Mouse (Mus musculus) hindbrain, embryonic 13.5 days (tissue): ENCODE results near the gene Rin2. TPM values are rescaled to one million over a fixed set of nuclear protein-coding genes. Genes with fewer than 3 reads are reported as not detected.
"Not testable (repeated sequence)": the region's sequence is repeated elsewhere in the genome, so short reads cannot be mapped to it uniquely, and the experiment has no call there.

Experiments used
- ATAC-seq: fragments of 200-750 bp; cut with Nextera tagmentation; 2 replicates; pipeline ENCODE4 v1.8.0; 2017; ENCODE audit warnings: moderate TSS enrichment; ENCODE audit not compliant: low FRiP score
- H3K27ac ChIP-seq: fragments of 300-500 bp; sonication (generic); 2 replicates; pipeline ENCODE4 v1.5.1; 2015; ENCODE audit warnings: inconsistent platforms, mild to moderate bottlenecking, moderate library complexity
- H3K27me3 ChIP-seq: fragments of 300-500 bp; sonication (generic); 2 replicates; pipeline ENCODE4 v1.6.1; 2015; ENCODE audit warnings: mild to moderate bottlenecking, inconsistent platforms
- H3K36me3 ChIP-seq: fragments of 300-500 bp; sonication (generic); 2 replicates; pipeline ENCODE4 v1.6.1; 2015; ENCODE audit warnings: mild to moderate bottlenecking, inconsistent platforms
- H3K4me1 ChIP-seq: fragments of 300-500 bp; sonication (generic); replicated peaks from 2 replicates; pipeline ENCODE4 v1.6.1; 2015; ENCODE audit warnings: inconsistent platforms
- H3K4me2 ChIP-seq: fragments of 300-500 bp; sonication (generic); 2 replicates; pipeline ENCODE4 v1.6.1; 2015; ENCODE audit warnings: inconsistent platforms, mild to moderate bottlenecking, moderate library complexity
- H3K4me3 ChIP-seq: fragments of 300-500 bp; sonication (generic); 2 replicates; pipeline ENCODE4 v1.5.1; 2015; ENCODE audit warnings: mild to moderate bottlenecking, inconsistent platforms
- H3K9ac ChIP-seq: fragments of 300-500 bp; sonication (generic); 2 replicates; pipeline ENCODE4 v1.6.1; 2015; ENCODE audit warnings: mild to moderate bottlenecking, inconsistent platforms
- H3K9me3 ChIP-seq: fragments of 300-500 bp; sonication (generic); 2 replicates; pipeline ENCODE4 v1.6.1; 2016; ENCODE audit warnings: inconsistent platforms
- WGBS: fragments of 180-500 bp; shearing (Covaris S2); methylation state at CpG from one replicate; pipeline ENCODE4 v1.1.7; 2015; 5-methylcytosine and 5-hydroxymethylcytosine counted together
- polyA plus RNA-seq: library from polyadenylated mRNA; unstranded; fragments of >200 nt; fragmentation: Nextera tagmentation; extraction: Ambion mirVana; gene quantifications from 2 replicates; pipeline ENCODE4 v1.2.1, GENCODE M21; 2015

Gene Rin2
- polyA plus RNA-seq, 1 experiment from 2014 or later: 15.4 TPM

GRCm38 (mm10) chr2:145718624-145719183 is 43.7 kb downstream of the Rin2 start:
- peaks cover 7% of the 10 kb centered on the region; the same call in 1 of the 2 replicates for H3K36me3 ChIP-seq
- ATAC-seq: no peak
- H3K27ac ChIP-seq: no peak overlapping the region
- no peaks in the 10 kb centered on the region for H3K27me3 ChIP-seq
- no peak overlapping the region for H3K4me3 ChIP-seq
- no peaks in the 10 kb centered on the region for H3K9me3 ChIP-seq
- no peak overlapping the region for H3K4me2 ChIP-seq
- WGBS: 81% methylated on average over 5 of the region's 5 CpGs
- no peaks in the 10 kb centered on the region for H3K4me1 ChIP-seq
- H3K9ac ChIP-seq: no peak overlapping the region

DNA sequence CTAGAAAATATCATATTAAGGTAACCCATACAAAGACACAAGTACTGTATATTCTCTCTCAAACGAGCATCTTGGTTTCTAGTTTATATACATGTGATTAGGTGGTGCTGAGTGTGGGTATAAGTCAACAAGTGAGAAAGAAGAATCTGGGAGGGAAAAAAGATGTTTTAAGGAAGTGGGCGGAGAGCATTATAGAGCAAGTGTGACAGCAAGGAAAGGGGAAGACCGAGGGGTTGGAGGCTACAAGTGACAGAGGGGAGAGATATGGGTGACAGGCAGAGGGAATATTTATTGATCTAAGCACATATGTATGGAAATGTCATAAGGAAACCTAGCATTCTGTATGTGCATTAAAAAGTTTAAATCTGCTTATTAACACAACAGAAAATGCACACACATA is 45.1 kb downstream of the Rin2 start:
- Histone ChIP-seq H3K36me3 (peaks cover 4% of the 10 kb centered on the region; the same call in 1 of the 2 replicates), H3K9ac (no peak overlapping the region), H3K4me2 (no peak overlapping the region), H3K9me3 (no peaks in the 10 kb centered on the region), H3K27ac (no peak overlapping the region), H3K4me3 (no peak overlapping the region), H3K4me1 (no peaks in the 10 kb centered on the region), H3K27me3 (no peaks in the 10 kb centered on the region)
- 84% methylated on average over 3 of the region's 3 CpGs for WGBS
- ATAC-seq: no peak

DNA sequence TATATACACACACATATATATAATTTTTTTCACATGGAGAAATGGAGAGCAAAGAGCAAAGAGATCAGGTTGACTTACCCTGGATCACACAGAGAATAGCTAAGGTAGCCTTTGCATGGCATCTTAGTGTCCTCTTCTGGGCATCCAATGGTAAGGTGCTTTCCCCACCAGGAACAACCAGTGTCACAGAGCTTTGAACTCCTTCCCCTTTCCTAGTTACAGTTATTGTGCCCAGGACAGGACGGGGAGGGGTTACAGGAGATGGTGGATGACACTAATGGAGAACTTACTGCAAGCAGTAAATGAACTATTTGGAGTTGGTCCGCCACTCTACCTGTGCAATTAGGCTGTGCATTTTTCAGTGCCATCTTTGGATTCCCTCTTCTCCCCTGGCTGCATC is 45.7 kb downstream of the Rin2 start:
- ATAC-seq: no peak
- Histone ChIP-seq H3K9me3 (no peaks in the 10 kb centered on the region), H3K27ac (no peak overlapping the region), H3K27me3 (no peaks in the 10 kb centered on the region), H3K4me3 (no peak overlapping the region), H3K36me3 (peaks cover 4% of the 10 kb centered on the region; the same call in 1 of the 2 replicates), H3K4me1 (no peaks in the 10 kb centered on the region), H3K4me2 (no peak overlapping the region), H3K9ac (no peak overlapping the region)
- 81% methylated on average over 2 of the region's 2 CpGs for WGBS

- H3K4me3 ChIP-seq, ATAC-seq, H3K27me3 ChIP-seq, H3K36me3 ChIP-seq, H3K4me2 ChIP-seq, H3K27ac ChIP-seq, H3K4me1 ChIP-seq, H3K9ac ChIP-seq, H3K9me3 ChIP-seq: not testable (repeated sequence)
- 81% methylated on average over 2 of the region's 2 CpGs for WGBS
Measured at GRCm38 (mm10) chr2:145722304-145722703, 47.3 kb downstream of the Rin2 start.

GRCm38 (mm10) chr2:145724288-145724687 is 49.3 kb downstream of the Rin2 start:
- WGBS: 78% methylated on average over 1 of the region's 1 CpGs

GRCm38 (mm10) chr2:145729414-145729813 is 54.4 kb downstream of the Rin2 start:
- 88% methylated on average over 7 of the region's 7 CpGs for WGBS
- H3K27ac ChIP-seq: no peak overlapping the region
- H3K27me3 ChIP-seq: no peaks in the 10 kb centered on the region
- no peaks in the 10 kb centered on the region for H3K4me1 ChIP-seq
- no peak overlapping the region for H3K4me2 ChIP-seq
- no peak for ATAC-seq
- no peak overlapping the region for H3K9ac ChIP-seq
- H3K9me3 ChIP-seq: no peaks in the 10 kb centered on the region
- no peaks in the 10 kb centered on the region for H3K36me3 ChIP-seq
- no peak overlapping the region for H3K4me3 ChIP-seq

More at GRCm38 (mm10) chr2:145724288-145724687, 49.3 kb downstream of the Rin2 start:
- Histone ChIP-seq H3K4me2 (no peak overlapping the region), H3K4me1 (no peaks in the 10 kb centered on the region), H3K27ac (no peak overlapping the region), H3K9ac (no peak overlapping the region), H3K4me3 (no peak overlapping the region), H3K27me3 (no peaks in the 10 kb centered on the region), H3K9me3 (no peaks in the 10 kb centered on the region), H3K36me3 (peaks cover 4% of the 10 kb centered on the region; the same call in 1 of the 2 replicates)
- no peak for ATAC-seq

DNA sequence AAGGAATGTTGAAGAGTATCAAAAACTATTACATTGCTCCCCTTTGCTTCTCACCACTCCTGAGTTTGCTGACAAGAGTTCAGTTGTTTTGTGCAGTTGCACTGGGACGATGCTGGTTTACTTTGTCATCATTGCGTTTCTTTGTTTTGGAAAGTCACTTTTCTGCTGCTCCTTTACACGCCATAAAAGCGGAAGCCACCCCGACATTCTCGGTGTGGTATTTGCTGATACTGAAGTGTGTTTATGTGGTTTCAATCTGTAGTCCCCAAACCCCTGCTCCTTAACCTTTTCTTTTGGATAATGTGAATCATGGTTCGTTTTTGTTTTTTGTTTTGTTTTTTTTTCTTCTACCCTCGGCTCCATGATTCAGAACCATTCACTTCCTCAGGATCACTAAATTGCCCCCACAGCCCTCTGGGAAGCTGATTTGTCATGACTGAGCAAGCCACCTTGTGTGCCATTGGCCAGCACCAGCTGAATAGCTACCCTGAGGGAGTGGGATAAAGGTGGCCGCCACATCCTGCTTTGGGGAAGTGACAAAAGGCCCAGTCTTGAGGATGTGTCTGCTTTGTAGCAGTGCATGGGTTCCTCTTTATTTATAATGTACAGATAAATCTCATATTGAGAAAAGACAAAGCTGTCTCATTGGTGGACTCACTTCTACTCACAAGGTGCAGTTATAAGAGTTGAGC is 55.3 kb downstream of the Rin2 start:
- no peaks in the 10 kb centered on the region for H3K9me3 ChIP-seq
- H3K9ac ChIP-seq: no peak overlapping the region
- no peak overlapping the region for H3K27ac ChIP-seq
- no peak overlapping the region for H3K4me2 ChIP-seq
- no peaks in the 10 kb centered on the region for H3K36me3 ChIP-seq
- H3K27me3 ChIP-seq: no peaks in the 10 kb centered on the region
- no peaks in the 10 kb centered on the region for H3K4me1 ChIP-seq
- no peak overlapping the region for H3K4me3 ChIP-seq
- ATAC-seq: no peak
- WGBS: 84% methylated on average over 9 of the region's 9 CpGs

DNA sequence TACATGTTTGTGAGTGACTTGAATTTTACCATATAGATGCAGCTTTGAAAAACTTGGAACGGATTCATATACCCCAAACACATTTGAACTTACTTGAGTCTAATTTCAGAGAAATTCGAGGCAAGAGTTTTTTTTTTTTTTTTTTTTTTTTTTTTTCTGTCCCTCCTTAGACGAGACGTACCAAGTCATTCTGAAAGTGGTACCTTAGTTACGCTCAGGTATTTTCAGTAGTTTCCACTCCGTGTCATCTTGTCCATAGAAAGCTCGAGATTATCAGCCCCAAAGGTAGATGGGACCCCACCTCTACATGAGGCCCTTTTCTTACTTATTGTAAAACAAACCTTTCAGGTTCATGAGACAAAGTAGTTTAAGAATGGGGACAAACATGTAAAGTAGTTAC is 55.9 kb downstream of the Rin2 start:
- 90% methylated on average over 7 of the region's 7 CpGs for WGBS
- H3K4me2 ChIP-seq: no peak overlapping the region

DNA sequence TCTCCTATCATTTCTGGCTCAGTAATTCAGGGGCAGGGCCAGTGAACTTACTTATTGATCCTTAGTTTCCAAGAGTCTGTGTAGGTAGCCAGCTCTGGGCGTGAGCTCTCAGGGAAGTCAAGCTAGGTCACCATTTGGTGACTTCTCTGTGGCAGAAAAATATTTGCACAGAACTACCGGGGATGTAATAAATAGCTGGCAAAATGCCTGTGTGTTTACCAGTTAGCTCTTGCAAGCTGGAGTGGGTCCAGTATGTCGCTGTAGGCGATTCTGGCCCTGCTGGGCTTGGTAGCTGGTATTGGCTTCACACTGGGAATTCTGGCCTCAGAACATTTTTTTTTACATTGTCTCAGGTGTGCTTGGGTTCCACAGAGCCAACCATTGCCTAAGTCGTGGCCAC is 60.1 kb downstream of the Rin2 start:
- ATAC-seq: no peak
- H3K36me3 ChIP-seq: no peaks in the 10 kb centered on the region
- H3K9me3 ChIP-seq: no peaks in the 10 kb centered on the region
- no peak overlapping the region for H3K9ac ChIP-seq
- no peak overlapping the region for H3K4me2 ChIP-seq
- no peaks in the 10 kb centered on the region for H3K4me1 ChIP-seq
- no peaks in the 10 kb centered on the region for H3K27me3 ChIP-seq
- H3K27ac ChIP-seq: no peak overlapping the region
- no peak overlapping the region for H3K4me3 ChIP-seq
- 84% methylated on average over 5 of the region's 5 CpGs for WGBS

More for the DNA sequence above, 55.9 kb downstream of the Rin2 start:
- H3K36me3 ChIP-seq: no peaks in the 10 kb centered on the region
- no peak for ATAC-seq
- H3K27ac ChIP-seq: no peak overlapping the region
- H3K27me3 ChIP-seq: no peaks in the 10 kb centered on the region
- H3K9ac ChIP-seq: no peak overlapping the region
- no peak overlapping the region for H3K4me3 ChIP-seq
- no peaks in the 10 kb centered on the region for H3K4me1 ChIP-seq
- H3K9me3 ChIP-seq: no peaks in the 10 kb centered on the region

GRCm38 (mm10) chr2:145736543-145736942 is 61.5 kb downstream of the Rin2 start:
- Histone ChIP-seq H3K4me2 (no peak overlapping the region), H3K36me3 (no peaks in the 10 kb centered on the region), H3K27ac (no peak overlapping the region), H3K4me3 (no peak overlapping the region), H3K9ac (no peak overlapping the region), H3K4me1 (no peaks in the 10 kb centered on the region), H3K27me3 (no peaks in the 10 kb centered on the region), H3K9me3 (no peaks in the 10 kb centered on the region)
- 88% methylated on average over 1 of the region's 1 CpGs for WGBS
- ATAC-seq: no peak

DNA sequence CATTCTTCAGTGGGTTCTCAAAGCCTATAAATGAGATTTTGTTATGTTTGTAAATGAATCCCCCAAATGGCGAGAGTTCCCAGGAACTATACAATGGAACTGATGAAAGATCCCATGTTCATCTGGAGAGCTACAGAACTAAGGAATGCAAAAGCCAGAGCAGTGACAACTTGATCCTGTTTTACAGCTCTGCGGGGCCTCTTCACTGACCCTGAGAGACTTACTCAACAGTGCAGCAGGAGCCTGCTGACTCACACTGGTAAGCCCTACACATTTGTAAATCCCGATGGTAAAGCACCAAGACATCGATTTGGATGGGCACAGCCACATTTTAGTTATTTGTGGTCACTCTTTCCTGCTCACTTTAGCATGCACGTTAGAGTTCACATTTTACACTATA is 62.2 kb downstream of the Rin2 start:
- Histone ChIP-seq H3K27me3 (no peaks in the 10 kb centered on the region), H3K4me1 (no peaks in the 10 kb centered on the region), H3K4me2 (no peak overlapping the region), H3K27ac (no peak overlapping the region), H3K9me3 (no peaks in the 10 kb centered on the region), H3K36me3 (no peaks in the 10 kb centered on the region), H3K4me3 (no peak overlapping the region), H3K9ac (no peak overlapping the region)
- 42% methylated on average over 5 of the region's 5 CpGs for whole genome bisulfite sequencing
- ATAC-seq: no peak

DNA sequence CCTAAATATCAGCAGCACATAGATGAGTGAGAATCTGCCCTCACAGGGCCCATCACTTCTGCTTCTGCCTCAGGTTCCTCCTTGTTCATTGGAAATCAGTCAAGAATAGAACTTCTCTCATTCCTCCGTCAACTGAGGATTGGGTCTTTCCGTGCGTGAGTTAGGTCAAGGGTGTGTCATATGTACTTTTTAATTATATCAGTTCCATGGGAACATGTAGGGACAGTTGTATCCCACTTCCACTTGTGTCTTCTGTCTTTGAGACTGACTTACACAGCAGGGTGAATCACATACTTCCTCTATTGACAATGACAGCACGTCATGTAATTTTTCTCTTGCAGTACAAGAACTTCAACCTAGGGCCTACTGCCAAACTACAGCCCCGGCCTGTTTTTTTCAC is 65.7 kb downstream of the Rin2 start:
- Histone ChIP-seq H3K36me3 (no peaks in the 10 kb centered on the region), H3K9me3 (no peaks in the 10 kb centered on the region), H3K4me1 (no peaks in the 10 kb centered on the region), H3K4me3 (no peak overlapping the region), H3K27me3 (no peaks in the 10 kb centered on the region), H3K27ac (no peak overlapping the region), H3K4me2 (no peak overlapping the region), H3K9ac (no peak overlapping the region)
- no peak for ATAC-seq
- WGBS: 95% methylated on average over 5 of the region's 5 CpGs
